In the genomic region with DNA sequence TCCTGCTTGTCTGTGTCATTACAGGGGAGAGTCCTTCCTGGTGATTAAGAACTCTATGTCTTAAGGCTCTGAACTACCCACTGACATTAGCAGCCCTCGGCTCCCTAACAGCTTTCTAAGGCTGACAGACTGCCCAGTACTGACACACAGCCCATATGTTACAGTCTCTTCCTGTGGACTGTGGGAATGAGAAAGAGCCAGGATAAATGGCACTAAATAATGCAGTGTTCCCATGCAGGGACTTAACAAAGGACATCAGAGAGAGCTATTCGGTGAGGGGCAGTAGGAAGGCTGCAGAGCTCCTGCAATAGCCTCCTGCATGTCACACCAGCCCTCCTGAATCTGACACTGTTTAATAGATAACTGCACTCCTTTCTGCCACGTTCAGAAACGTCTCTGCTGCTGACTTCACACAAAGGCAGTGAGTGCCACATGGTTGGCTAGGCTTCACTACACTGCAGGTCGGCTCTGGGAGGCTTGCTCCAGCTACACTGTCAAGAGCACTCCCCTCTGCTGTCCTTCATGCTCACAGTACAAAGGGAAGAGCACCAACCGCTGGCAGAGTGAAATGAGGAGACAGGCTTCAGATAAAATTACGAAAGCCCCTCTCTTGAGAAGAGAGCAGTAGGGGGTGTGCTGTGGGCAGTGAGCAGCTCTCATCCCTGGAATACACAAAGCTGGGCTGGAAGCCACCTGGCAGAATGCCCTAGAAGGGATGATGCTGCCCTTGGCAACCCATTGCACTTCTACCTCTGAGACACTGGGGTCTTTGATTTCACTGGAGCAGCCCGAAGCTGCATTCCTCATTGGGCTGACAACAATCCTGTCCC, we compare ENCODE assay signal across 8 mouse cellular contexts. TPM values are rescaled to one million over a fixed set of nuclear protein-coding genes. Genes with fewer than 3 reads are reported as not detected.
A peak's percentile ranks its signal among the peaks of the same experiment; 100 is the strongest.
DNase-seq lines count a peak whose midpoint lies in the region; ATAC-seq lines count a peak whose summit lies in the region.

No protein-coding gene starts in this region.

- no peak for ATAC-seq in megakaryocyte, adult 5-6 weeks (ENCODE audit: poor library complexity, severe bottlenecking)
- ATAC-seq in frontal cortex, adult (ENCODE audit: low TSS enrichment): peak; percentile 56
- 0 out of 2 replicates have a peak, but pooled peaks have one; percentile 13 for ATAC-seq in liver, embryonic 13.5 days (ENCODE audit: low read depth)
- ATAC-seq in neural tube, embryonic 15.5 days (ENCODE audit: low FRiP score): peak; percentile 88

- peaks cover 52% of the 10 kb centered on the region for H3K4me1 ChIP-seq in megakaryocyte, embryonic 14.5 days
- H3K4me1 ChIP-seq in liver, embryonic 13.5 days (replicated peaks): peaks cover 50% of the 10 kb centered on the region
- H3K4me1 ChIP-seq in neural tube, embryonic 15.5 days: peaks cover 47% of the 10 kb centered on the region

- no peak overlapping the region for H3K4me2 ChIP-seq in liver, embryonic 13.5 days
- H3K4me2 ChIP-seq in neural tube, embryonic 15.5 days: peak overlapping the region; percentile 23

- H3K9ac ChIP-seq in liver, embryonic 13.5 days: no peak overlapping the region
- peak overlapping the region; percentile 40; the same call in 1 of the 2 replicates for H3K9ac ChIP-seq in neural tube, embryonic 15.5 days (replicated peaks)

- WGBS in liver, embryonic 13.5 days (ENCODE audit: insufficient replicate concordance): 33% methylated on average over 8 of the region's 8 CpGs
- 4% methylated on average over 8 of the region's 8 CpGs for WGBS in neural tube, embryonic 15.5 days

- H3K36me3 ChIP-seq in megakaryocyte, embryonic 14.5 days (replicated peaks; ENCODE audit: low read length): peaks cover 18% of the 10 kb centered on the region
- H3K36me3 ChIP-seq in liver, embryonic 13.5 days: no peaks in the 10 kb centered on the region
- no peaks in the 10 kb centered on the region for H3K36me3 ChIP-seq in neural tube, embryonic 15.5 days

- peaks cover 11% of the 10 kb centered on the region; the same call in 1 of the 2 replicates for H3K9me3 ChIP-seq in megakaryocyte, embryonic 14.5 days
- no peaks in the 10 kb centered on the region for H3K9me3 ChIP-seq in liver, embryonic 13.5 days (replicated peaks)
- H3K9me3 ChIP-seq in neural tube, embryonic 15.5 days (replicated peaks): no peaks in the 10 kb centered on the region

- peak; percentile 36 for DNase-seq in heart, postnatal 25 days (ENCODE audit: low spot score)
- DNase-seq in layer of hippocampus, adult 11-12 months (ENCODE audit: low spot score): peak; percentile 94
- no peak for DNase-seq in liver, embryonic 13.5 days
- DNase-seq in thymus, postnatal 14 days: no peak

- intact Hi-C loops in heart, postnatal 25 days (cut with DNase I): no loop called here

- peak overlapping the region; percentile 12 for H3K4me3 ChIP-seq in megakaryocyte, embryonic 14.5 days (replicated peaks)
- H3K4me3 ChIP-seq in liver, embryonic 13.5 days (replicated peaks): no peak overlapping the region
- H3K4me3 ChIP-seq in neural tube, embryonic 15.5 days (replicated peaks): no peak overlapping the region

- H3K27me3 ChIP-seq in megakaryocyte, embryonic 14.5 days (replicated peaks): no peaks in the 10 kb centered on the region
- H3K27me3 ChIP-seq in liver, embryonic 13.5 days: no peaks in the 10 kb centered on the region
- H3K27me3 ChIP-seq in neural tube, embryonic 15.5 days (replicated peaks): no peaks in the 10 kb centered on the region

- H3K27ac ChIP-seq in liver, embryonic 13.5 days: peak overlapping the region; percentile 56; the same call in 1 of the 2 replicates
- H3K27ac ChIP-seq in neural tube, embryonic 15.5 days (replicated peaks): peak overlapping the region; percentile 91

RNA-seq across cellular contexts. Expression of a gene that starts 41.5 kb away (rescaled TPM):
- 9.4 and 30.4 TPM in 2 replicates for polyA plus RNA-seq in megakaryocyte, embryonic 14.5 days (2012; ENCODE audit: insufficient read depth, low replicate concordance)
- total RNA-seq in megakaryocyte, adult 5-6 weeks (2015): 6.0 and 6.3 TPM in 2 replicates
- 4.3 and 6.1 TPM in 2 replicates for total RNA-seq in megakaryocyte, adult 5-6 weeks (2017)
- 100 to 1,000 TPM in 1 of 2 experiments, 10 to 100 TPM in 1; 98.9 to 110 TPM for total RNA-seq in heart, postnatal 25 days (2021)
- polyA plus RNA-seq in liver, embryonic 13.5 days (2015; fragmentation: Nextera tagmentation; extraction: Ambion mirVana): 4.6 and 5.1 TPM in 2 replicates
- polyA plus RNA-seq in neural tube, embryonic 15.5 days (2015; fragmentation: Nextera tagmentation; extraction: Ambion mirVana): 66.3 and 68.9 TPM in 2 replicates

RNA-seq across cellular contexts. Expression of a gene that starts 41.9 kb away (rescaled TPM):
- not detected in 2 replicates for polyA plus RNA-seq in megakaryocyte, embryonic 14.5 days (2012; ENCODE audit: insufficient read depth, low replicate concordance)
- 0.16 TPM in 1 of 2 replicates, not detected in the other for total RNA-seq in megakaryocyte, adult 5-6 weeks (2015)
- total RNA-seq in megakaryocyte, adult 5-6 weeks (2017): 0.11 and 0.98 TPM in 2 replicates
- 1 to 10 TPM; 2.1 TPM for total RNA-seq in heart, postnatal 25 days (2021)
- polyA plus RNA-seq in liver, embryonic 13.5 days (2015; fragmentation: Nextera tagmentation; extraction: Ambion mirVana): 0.33 and 0.56 TPM in 2 replicates
- 5.3 and 6.2 TPM in 2 replicates for polyA plus RNA-seq in neural tube, embryonic 15.5 days (2015; fragmentation: Nextera tagmentation; extraction: Ambion mirVana)

Comparison
In these comparisons a context has a peak if more than half of its experiments do, and no peak if none do; other contexts are left out.
1. DNase-seq: peak in heart, postnatal 25 days (single experiment) and layer of hippocampus, adult 11-12 months (single experiment); none in liver, embryonic 13.5 days (single experiment) and thymus, postnatal 14 days (single experiment).